Mouse (Mus musculus): ENCODE data around the gene Trem2. TPM values are rescaled to one million over a fixed set of nuclear protein-coding genes. Genes with fewer than 3 reads are reported as not detected.

The Trem2 gene
- polyA plus RNA-seq, 1 experiment from 2014 or later = 4.6 TPM

GRCm38 (mm10) chr17:48372987-48373386, 26.8 kb downstream of the Trem2 start:
- H3K27ac ChIP-seq (ENCODE audit: low read depth, low read length) = no peak overlapping the region
- H3K9ac ChIP-seq (ENCODE audit: low read length) = no peak overlapping the region
- 86% methylated on average over 8 of the region's 8 CpGs for WGBS
- ATAC-seq (no peak), DNase-seq (ENCODE audit: low spot score) (no peak)
- no peaks in the 10 kb centered on the region for H3K4me1 ChIP-seq (ENCODE audit: control insufficient read depth, insufficient read depth, low read length)
- H3K4me2 ChIP-seq (ENCODE audit: low read length) = no peak overlapping the region
- no peaks in the 10 kb centered on the region for H3K27me3 ChIP-seq (replicated peaks; ENCODE audit: control insufficient read depth, insufficient read depth, low read length)
- H3K9me3 ChIP-seq (replicated peaks; ENCODE audit: control insufficient read depth, low read length) = no peaks in the 10 kb centered on the region
- H3K4me3 ChIP-seq (ENCODE audit: low read depth, low read length) = no peak overlapping the region
- H3K36me3 ChIP-seq (ENCODE audit: control insufficient read depth, insufficient read depth, low read length) = no peaks in the 10 kb centered on the region

- Histone ChIP-seq H3K27ac (ENCODE audit: low read depth, low read length) (no peak overlapping the region), H3K4me3 (ENCODE audit: low read depth, low read length) (no peak overlapping the region), H3K9me3 (replicated peaks; ENCODE audit: control insufficient read depth, low read length) (no peaks in the 10 kb centered on the region), H3K4me1 (ENCODE audit: control insufficient read depth, insufficient read depth, low read length) (no peaks in the 10 kb centered on the region), H3K27me3 (replicated peaks; ENCODE audit: control insufficient read depth, insufficient read depth, low read length) (no peaks in the 10 kb centered on the region), H3K36me3 (ENCODE audit: control insufficient read depth, insufficient read depth, low read length) (no peaks in the 10 kb centered on the region), H3K9ac (ENCODE audit: low read length) (no peak overlapping the region), H3K4me2 (ENCODE audit: low read length) (no peak overlapping the region)
- DNase-seq (ENCODE audit: low spot score) (no peak), ATAC-seq (no peak)
- 95% methylated on average over 1 of the region's 1 CpGs for WGBS
These were observed 29.9 kb downstream of the Trem2 start for GRCm38 (mm10) chr17:48376102-48376501.

GRCm38 (mm10) chr17:48379050-48379449, 32.8 kb downstream of the Trem2 start:
- H3K4me1 ChIP-seq (ENCODE audit: control insufficient read depth, insufficient read depth, low read length) = no peaks in the 10 kb centered on the region
- no peak overlapping the region for H3K4me3 ChIP-seq (ENCODE audit: low read depth, low read length)
- H3K36me3 ChIP-seq (ENCODE audit: control insufficient read depth, insufficient read depth, low read length) = no peaks in the 10 kb centered on the region
- no peak overlapping the region for H3K27ac ChIP-seq (ENCODE audit: low read depth, low read length)
- no peaks in the 10 kb centered on the region for H3K9me3 ChIP-seq (replicated peaks; ENCODE audit: control insufficient read depth, low read length)
- H3K4me2 ChIP-seq (ENCODE audit: low read length) = no peak overlapping the region
- no peaks in the 10 kb centered on the region for H3K27me3 ChIP-seq (replicated peaks; ENCODE audit: control insufficient read depth, insufficient read depth, low read length)
- DNase-seq (ENCODE audit: low spot score) = no peak
- no peak for ATAC-seq
- H3K9ac ChIP-seq (ENCODE audit: low read length) = no peak overlapping the region

- Histone ChIP-seq H3K4me1 (ENCODE audit: control insufficient read depth, insufficient read depth, low read length) (no peaks in the 10 kb centered on the region), H3K27me3 (replicated peaks; ENCODE audit: control insufficient read depth, insufficient read depth, low read length) (no peaks in the 10 kb centered on the region), H3K27ac (ENCODE audit: low read depth, low read length) (no peak overlapping the region), H3K9me3 (replicated peaks; ENCODE audit: control insufficient read depth, low read length) (no peaks in the 10 kb centered on the region), H3K4me3 (ENCODE audit: low read depth, low read length) (no peak overlapping the region), H3K4me2 (ENCODE audit: low read length) (no peak overlapping the region), H3K9ac (ENCODE audit: low read length) (no peak overlapping the region), H3K36me3 (ENCODE audit: control insufficient read depth, insufficient read depth, low read length) (peaks cover 54% of the 10 kb centered on the region)
- WGBS = 73% methylated on average over 2 of the region's 2 CpGs
- DNase-seq (ENCODE audit: low spot score) = no peak
- ATAC-seq = no peak
These were observed 39.7 kb downstream of the Trem2 start for GRCm38 (mm10) chr17:48385786-48386461.

- Histone ChIP-seq H3K9ac (ENCODE audit: low read length) (no peak overlapping the region), H3K4me3 (ENCODE audit: low read depth, low read length) (no peak overlapping the region), H3K27me3 (replicated peaks; ENCODE audit: control insufficient read depth, insufficient read depth, low read length) (no peaks in the 10 kb centered on the region), H3K36me3 (ENCODE audit: control insufficient read depth, insufficient read depth, low read length) (peaks cover 81% of the 10 kb centered on the region), H3K4me2 (ENCODE audit: low read length) (no peak overlapping the region), H3K27ac (ENCODE audit: low read depth, low read length) (no peak overlapping the region), H3K4me1 (ENCODE audit: control insufficient read depth, insufficient read depth, low read length) (no peaks in the 10 kb centered on the region), H3K9me3 (replicated peaks; ENCODE audit: control insufficient read depth, low read length) (no peaks in the 10 kb centered on the region)
- ATAC-seq (no peak), DNase-seq (ENCODE audit: low spot score) (no peak)
- WGBS = 83% methylated on average over 2 of the region's 2 CpGs
These were observed 42.5 kb downstream of the Trem2 start for GRCm38 (mm10) chr17:48388666-48389065.

GRCm38 (mm10) chr17:48389442-48389841, 43.2 kb downstream of the Trem2 start:
- Histone ChIP-seq H3K4me2 (ENCODE audit: low read length) (no peak overlapping the region), H3K27me3 (replicated peaks; ENCODE audit: control insufficient read depth, insufficient read depth, low read length) (no peaks in the 10 kb centered on the region), H3K4me1 (ENCODE audit: control insufficient read depth, insufficient read depth, low read length) (no peaks in the 10 kb centered on the region), H3K27ac (ENCODE audit: low read depth, low read length) (no peak overlapping the region), H3K4me3 (ENCODE audit: low read depth, low read length) (no peak overlapping the region), H3K9ac (ENCODE audit: low read length) (no peak overlapping the region), H3K36me3 (ENCODE audit: control insufficient read depth, insufficient read depth, low read length) (peaks cover 89% of the 10 kb centered on the region), H3K9me3 (replicated peaks; ENCODE audit: control insufficient read depth, low read length) (no peaks in the 10 kb centered on the region)
- DNase-seq (ENCODE audit: low spot score) = no peak
- WGBS = 96% methylated on average over 5 of the region's 5 CpGs
- no peak for ATAC-seq

- ATAC-seq (no peak), DNase-seq (ENCODE audit: low spot score) (no peak)
- Histone ChIP-seq H3K27ac (ENCODE audit: low read depth, low read length) (no peak overlapping the region), H3K9ac (ENCODE audit: low read length) (no peak overlapping the region), H3K27me3 (replicated peaks; ENCODE audit: control insufficient read depth, insufficient read depth, low read length) (no peaks in the 10 kb centered on the region), H3K4me3 (ENCODE audit: low read depth, low read length) (no peak overlapping the region), H3K4me1 (ENCODE audit: control insufficient read depth, insufficient read depth, low read length) (no peaks in the 10 kb centered on the region), H3K36me3 (ENCODE audit: control insufficient read depth, insufficient read depth, low read length) (peaks cover 96% of the 10 kb centered on the region), H3K4me2 (ENCODE audit: low read length) (no peak overlapping the region), H3K9me3 (replicated peaks; ENCODE audit: control insufficient read depth, low read length) (no peaks in the 10 kb centered on the region)
- 89% methylated on average over 5 of the region's 5 CpGs for WGBS
These were observed 45.2 kb downstream of the Trem2 start for GRCm38 (mm10) chr17:48391446-48391845.

- Histone ChIP-seq H3K4me3 (ENCODE audit: low read depth, low read length) (no peak overlapping the region), H3K27ac (ENCODE audit: low read depth, low read length) (no peak overlapping the region), H3K27me3 (replicated peaks; ENCODE audit: control insufficient read depth, insufficient read depth, low read length) (no peaks in the 10 kb centered on the region), H3K9ac (ENCODE audit: low read length) (no peak overlapping the region), H3K4me2 (ENCODE audit: low read length) (no peak overlapping the region), H3K36me3 (ENCODE audit: control insufficient read depth, insufficient read depth, low read length) (peaks cover 92% of the 10 kb centered on the region), H3K4me1 (ENCODE audit: control insufficient read depth, insufficient read depth, low read length) (no peaks in the 10 kb centered on the region), H3K9me3 (replicated peaks; ENCODE audit: control insufficient read depth, low read length) (no peaks in the 10 kb centered on the region)
- ATAC-seq = no peak
- DNase-seq (ENCODE audit: low spot score) = no peak
- 94% methylated on average over 3 of the region's 3 CpGs for WGBS
These were observed 46.4 kb downstream of the Trem2 start for GRCm38 (mm10) chr17:48392616-48393015.

GRCm38 (mm10) chr17:48401710-48402109, 55.5 kb downstream of the Trem2 start:
- no peaks in the 10 kb centered on the region for H3K27me3 ChIP-seq (replicated peaks; ENCODE audit: control insufficient read depth, insufficient read depth, low read length)
- no peak overlapping the region for H3K4me3 ChIP-seq (ENCODE audit: low read depth, low read length)
- ATAC-seq = no peak
- no peak for DNase-seq (ENCODE audit: low spot score)
- H3K4me1 ChIP-seq (ENCODE audit: control insufficient read depth, insufficient read depth, low read length) = no peaks in the 10 kb centered on the region
- no peak overlapping the region for H3K9ac ChIP-seq (ENCODE audit: low read length)
- H3K27ac ChIP-seq (ENCODE audit: low read depth, low read length) = no peak overlapping the region
- H3K36me3 ChIP-seq (ENCODE audit: control insufficient read depth, insufficient read depth, low read length) = peaks cover 34% of the 10 kb centered on the region
- no peak overlapping the region for H3K4me2 ChIP-seq (ENCODE audit: low read length)
- H3K9me3 ChIP-seq (replicated peaks; ENCODE audit: control insufficient read depth, low read length) = no peaks in the 10 kb centered on the region
- WGBS = 92% methylated on average over 4 of the region's 4 CpGs

All from forebrain, embryonic 14.5 days (tissue).